Mouse (Mus musculus) heart, postnatal 0 days (tissue): ENCODE measurements around the gene Serac1. TPM values are rescaled to one million over a fixed set of nuclear protein-coding genes. Genes with fewer than 3 reads are reported as not detected.

ENCODE experiments used
- ATAC-seq: fragments of 200-750 bp; cut with Nextera tagmentation; 2 replicates; pipeline ENCODE4 v1.8.0; 2017; ENCODE audit warnings: low read depth, moderate number of reproducible peaks, moderate library complexity; ENCODE audit not compliant: insufficient read depth
- DNase-seq: peaks from one replicate; pipeline ENCODE4 v3.0.0-alpha.2; 2016; ENCODE audit warnings: low spot score
- H3K27ac ChIP-seq: fragments of 300-500 bp; sonication (generic); 2 replicates; pipeline ENCODE4 v1.5.1; 2014; ENCODE audit warnings: low read depth, mild to moderate bottlenecking
- H3K27me3 ChIP-seq: fragments of 300-500 bp; sonication (generic); 2 replicates; pipeline ENCODE4 v1.6.1; 2014; ENCODE audit warnings: low read length, mixed read lengths; ENCODE audit not compliant: control insufficient read depth, insufficient read depth
- H3K36me3 ChIP-seq: fragments of 300-500 bp; sonication (generic); replicated peaks from 2 replicates; pipeline ENCODE4 v1.6.1; 2014; ENCODE audit warnings: low read length, mixed read lengths; ENCODE audit not compliant: control insufficient read depth, insufficient read depth
- H3K4me1 ChIP-seq: fragments of 300-500 bp; sonication (generic); 2 replicates; pipeline ENCODE4 v1.6.1; 2014; ENCODE audit warnings: antibody characterized with exemption; ENCODE audit not compliant: control insufficient read depth, insufficient read depth
- H3K4me2 ChIP-seq: fragments of 300-500 bp; sonication (generic); 2 replicates; pipeline ENCODE4 v1.6.1; 2014; ENCODE audit warnings: low read depth, mild to moderate bottlenecking, low read length, moderate library complexity
- H3K4me3 ChIP-seq: fragments of 300-500 bp; sonication (generic); 2 replicates; pipeline ENCODE4 v1.5.1; 2014; ENCODE audit warnings: low read depth, low read length
- H3K9ac ChIP-seq: fragments of 300-500 bp; sonication (generic); replicated peaks from 2 replicates; pipeline ENCODE4 v1.6.1; 2014; ENCODE audit warnings: low read depth, low read length, mixed read lengths
- H3K9me3 ChIP-seq: fragments of 300-500 bp; sonication (generic); replicated peaks from 2 replicates; pipeline ENCODE4 v1.6.1; 2016; ENCODE audit warnings: low read length; ENCODE audit not compliant: control insufficient read depth
- CTCF ChIP-seq: IDR thresholded peaks from 2 replicates; pipeline ENCODE4 v1.5.1; 2016; ENCODE audit warnings: antibody characterized with exemption, control low read depth, low read depth
- EP300 ChIP-seq: IDR thresholded peaks from 2 replicates; pipeline ENCODE4 v1.6.1; 2016; ENCODE audit warnings: antibody characterized with exemption, low read depth
- WGBS: fragments of 180-500 bp; shearing (Covaris S2); extraction: QIAGEN DNeasy Blood & Tissue Kit; methylation state at CpG from one replicate; pipeline ENCODE4 v1.1.7; 2014; 5-methylcytosine and 5-hydroxymethylcytosine counted together
- polyA plus RNA-seq: library from polyadenylated mRNA; unstranded; fragments of >200 nt; fragmentation: Nextera tagmentation; extraction: Ambion mirVana; gene quantifications from 2 replicates; pipeline ENCODE4 v1.2.1, GENCODE M21; 2015
- total RNA-seq: library from RNA; depleted of rRNA; stranded (reverse); fragments of >200 nt; gene quantifications from 2 replicates; pipeline ENCODE4 v1.2.3, GENCODE M21; 2014; ENCODE audit warnings: low replicate concordance; rRNA removed

The Serac1 gene
- total and polyA plus RNA-seq, 2 experiments from 2014 or later, result 4.2 to 5.5 TPM

DNA sequence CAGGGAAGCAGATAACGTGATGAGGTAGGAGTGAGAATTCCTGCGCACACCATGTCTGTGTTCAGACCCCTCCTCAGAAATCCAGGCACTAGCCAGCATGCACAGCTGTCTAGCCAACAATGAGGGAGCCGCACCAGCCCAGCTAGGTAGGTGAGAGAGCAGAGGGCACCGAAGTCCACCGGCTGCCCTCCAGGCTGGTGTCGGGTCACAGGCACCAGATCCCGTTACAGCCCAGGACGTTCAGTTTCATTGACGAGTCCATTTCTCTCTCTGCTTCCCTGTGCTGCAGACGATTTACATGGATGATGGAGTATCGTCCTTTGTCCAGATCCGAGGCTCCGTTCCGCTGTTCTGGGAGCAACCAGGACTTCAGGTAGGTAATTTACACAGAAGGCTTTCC is 83.0 kb downstream of the Serac1 start:
- Histone ChIP-seq H3K4me2 (no peak overlapping the region), H3K27ac (peak overlapping the region; percentile 97), H3K4me3 (no peak overlapping the region), H3K36me3 (no peaks in the 10 kb centered on the region), H3K27me3 (no peaks in the 10 kb centered on the region), H3K9me3 (no peaks in the 10 kb centered on the region), H3K9ac (peak overlapping the region; percentile 17; the same call in 1 of the 2 replicates), H3K4me1 (peaks cover 59% of the 10 kb centered on the region)
- DNase-seq (no peak), ATAC-seq (no peak)
- WGBS, result 55% methylated on average over 14 of the region's 14 CpGs
- no peak for TF ChIP-seq EP300
- TF ChIP-seq CTCF, result no peak

DNA sequence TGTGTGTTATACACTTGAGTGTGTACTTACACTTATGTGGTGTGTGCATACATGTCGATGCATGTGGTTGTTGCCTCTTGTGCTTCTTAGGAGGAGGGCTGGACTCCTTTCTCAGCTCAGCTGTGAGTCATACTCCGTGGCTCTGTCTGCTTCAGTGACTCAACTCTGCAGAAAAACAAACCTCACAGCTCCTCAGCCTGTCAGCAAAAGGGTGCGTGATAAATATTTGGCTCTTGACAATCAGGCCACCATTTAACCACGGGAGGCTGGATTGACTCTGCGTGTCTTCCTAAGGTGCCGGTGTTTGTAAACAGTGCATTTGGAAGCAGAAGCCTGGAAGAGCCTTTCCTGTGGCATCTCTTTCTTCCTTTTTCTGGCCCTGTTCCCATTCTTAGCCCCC is 84.9 kb downstream of the Serac1 start:
- Histone ChIP-seq H3K27me3 (no peaks in the 10 kb centered on the region), H3K4me2 (no peak overlapping the region), H3K4me1 (peaks cover 47% of the 10 kb centered on the region), H3K4me3 (no peak overlapping the region), H3K9me3 (no peaks in the 10 kb centered on the region), H3K36me3 (0 out of 2 replicates have a peak, but pooled peaks cover 4% of the 10 kb centered on the region), H3K9ac (no peak overlapping the region), H3K27ac (peak overlapping the region; percentile 97)
- no peak for TF ChIP-seq CTCF
- TF ChIP-seq EP300, result no peak
- 33% methylated on average over 6 of the region's 6 CpGs for WGBS
- no peak for ATAC-seq
- no peak for DNase-seq

- H3K36me3 ChIP-seq, result 0 out of 2 replicates have a peak, but pooled peaks cover 4% of the 10 kb centered on the region
- H3K4me3 ChIP-seq, result no peak overlapping the region
- H3K9ac ChIP-seq, result no peak overlapping the region
- no peaks in the 10 kb centered on the region for H3K27me3 ChIP-seq
- H3K4me1 ChIP-seq, result peaks cover 38% of the 10 kb centered on the region
- H3K27ac ChIP-seq, result peak overlapping the region; percentile 97; the same call in 1 of the 2 replicates
- DNase-seq, result no peak
- no peaks in the 10 kb centered on the region for H3K9me3 ChIP-seq
- TF ChIP-seq EP300 (no peak), CTCF (peak; percentile 43)
- no peak for ATAC-seq
- WGBS, result 87% methylated on average over 3 of the region's 3 CpGs
- no peak overlapping the region for H3K4me2 ChIP-seq
Measured at GRCm38 (mm10) chr17:5993581-5994260, 85.8 kb downstream of the Serac1 start.

GRCm38 (mm10) chr17:5992866-5993580 is 86.5 kb downstream of the Serac1 start:
- WGBS, result 85% methylated on average over 5 of the region's 5 CpGs
- no peaks in the 10 kb centered on the region for H3K9me3 ChIP-seq
- H3K4me1 ChIP-seq, result peaks cover 32% of the 10 kb centered on the region
- no peak overlapping the region for H3K9ac ChIP-seq
- TF ChIP-seq EP300, result no peak
- TF ChIP-seq CTCF, result no peak
- no peaks in the 10 kb centered on the region for H3K27me3 ChIP-seq
- DNase-seq (no peak), ATAC-seq (no peak)
- H3K4me2 ChIP-seq, result no peak overlapping the region
- H3K27ac ChIP-seq, result peak overlapping the region; percentile 28; the same call in 1 of the 2 replicates
- 0 out of 2 replicates have a peak, but pooled peaks cover 4% of the 10 kb centered on the region for H3K36me3 ChIP-seq
- no peak overlapping the region for H3K4me3 ChIP-seq

Other genes with a start within 250 kb of the Serac1 start
- 21.0 and 25.7 TPM in 2 replicates for gene Snx9, start 238.4 kb downstream of the Serac1 start, total RNA-seq
- gene Snx9, start 238.4 kb downstream of the Serac1 start, polyA plus RNA-seq, result 16.0 and 16.6 TPM in 2 replicates
- gene Synj2, start 138.5 kb downstream of the Serac1 start, total RNA-seq, result 14.7 and 15.9 TPM in 2 replicates
- 4.1 and 4.8 TPM in 2 replicates for gene Synj2, start 138.5 kb downstream of the Serac1 start, polyA plus RNA-seq
- 23.2 and 43.4 TPM in 2 replicates for gene Gtf2h5, start within 50 bp of the Serac1 start, total RNA-seq
- 167 and 169 TPM in 2 replicates for gene Gtf2h5, start within 50 bp of the Serac1 start, polyA plus RNA-seq
- gene Tulp4, start 26.7 kb upstream of the Serac1 start, total RNA-seq, result 45.2 and 53.1 TPM in 2 replicates
- 33.3 and 36.0 TPM in 2 replicates for gene Tulp4, start 26.7 kb upstream of the Serac1 start, polyA plus RNA-seq
- 10.0 and 17.9 TPM in 2 replicates for gene Tmem181a, start 177.1 kb upstream of the Serac1 start, total RNA-seq
- 10.0 and 12.0 TPM in 2 replicates for gene Tmem181a, start 177.1 kb upstream of the Serac1 start, polyA plus RNA-seq
- 3.9 and 6.0 TPM in 2 replicates for gene Dynlt1a, start 237.8 kb upstream of the Serac1 start, total RNA-seq
- 6.6 and 7.7 TPM in 2 replicates for gene Dynlt1a, start 237.8 kb upstream of the Serac1 start, polyA plus RNA-seq